Mouse (Mus musculus) cerebellum, adult 9-10 months (tissue): Measurements from ENCODE around the gene Zc3h10.
"Not testable (repeated sequence)": the region's sequence is repeated elsewhere in the genome, so short reads cannot be mapped to it uniquely, and the experiment has no call there.

Experiments
- DNase-seq: peaks from one replicate; pipeline ENCODE4 v3.0.0; 2022

Zc3h10 gene

GRCm38 (mm10) chr10:128522351-128522750, 25.2 kb downstream of the Zc3h10 start:
- no peak for DNase-seq

- DNase-seq, result no peak
Observed at GRCm38 (mm10) chr10:128520591-128520990, 27.0 kb downstream of the Zc3h10 start.

DNA sequence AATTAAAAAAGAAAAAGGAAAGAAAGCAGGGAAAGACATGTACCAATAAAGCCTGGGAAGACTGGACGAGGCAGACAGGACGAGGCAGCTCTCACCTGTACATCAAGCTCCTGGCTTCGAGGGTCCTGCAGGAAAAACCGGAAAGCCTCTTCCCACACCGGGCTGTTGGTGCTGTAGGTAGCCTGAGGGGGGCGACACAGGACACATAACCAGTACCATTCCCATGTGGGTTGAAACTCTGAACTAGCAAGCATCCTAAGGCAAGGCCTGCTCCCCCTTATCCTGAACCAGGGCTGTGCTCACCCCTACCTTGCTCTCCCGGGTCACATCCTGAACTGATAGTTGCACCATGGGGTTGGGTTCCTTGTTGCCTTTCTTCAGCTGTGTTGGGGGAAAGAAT, 28.7 kb downstream of the Zc3h10 start:
- peak; percentile 70 for DNase-seq

- no peak for DNase-seq
Observed at GRCm38 (mm10) chr10:128516677-128517076, 30.9 kb downstream of the Zc3h10 start.

GRCm38 (mm10) chr10:128516029-128516428, 31.5 kb downstream of the Zc3h10 start:
- no peak for DNase-seq

GRCm38 (mm10) chr10:128515044-128515443, 32.5 kb downstream of the Zc3h10 start:
- DNase-seq, result no peak

GRCm38 (mm10) chr10:128511761-128512160, 35.8 kb downstream of the Zc3h10 start:
- no peak for DNase-seq

GRCm38 (mm10) chr10:128511189-128511588, 36.4 kb downstream of the Zc3h10 start:
- DNase-seq, result no peak

GRCm38 (mm10) chr10:128510301-128510700, 37.3 kb downstream of the Zc3h10 start:
- DNase-seq, result no peak

- DNase-seq, result no peak
Observed at GRCm38 (mm10) chr10:128509831-128510230, 37.7 kb downstream of the Zc3h10 start.

DNA sequence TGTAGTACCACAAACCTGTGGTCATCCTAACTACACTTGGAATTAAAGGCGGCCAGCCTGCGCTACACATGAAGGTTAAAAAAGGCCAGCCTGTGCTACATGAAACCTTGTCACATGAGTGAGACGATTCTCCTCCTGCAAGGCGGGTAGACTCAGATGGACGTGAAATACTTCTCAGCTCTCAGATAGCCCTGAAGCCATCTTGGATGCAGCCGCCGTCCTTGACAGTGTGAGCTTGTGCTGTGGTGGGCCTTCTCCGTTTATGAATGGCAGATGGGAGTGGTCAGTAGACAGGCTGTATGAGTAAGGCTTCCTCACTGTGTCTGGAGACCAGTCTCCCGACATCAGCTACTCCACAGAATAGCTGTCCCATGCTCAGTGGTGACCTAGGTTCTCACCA, 38.4 kb downstream of the Zc3h10 start:
- no peak for DNase-seq

GRCm38 (mm10) chr10:128508260-128508659, 39.3 kb downstream of the Zc3h10 start:
- no peak for DNase-seq

DNA sequence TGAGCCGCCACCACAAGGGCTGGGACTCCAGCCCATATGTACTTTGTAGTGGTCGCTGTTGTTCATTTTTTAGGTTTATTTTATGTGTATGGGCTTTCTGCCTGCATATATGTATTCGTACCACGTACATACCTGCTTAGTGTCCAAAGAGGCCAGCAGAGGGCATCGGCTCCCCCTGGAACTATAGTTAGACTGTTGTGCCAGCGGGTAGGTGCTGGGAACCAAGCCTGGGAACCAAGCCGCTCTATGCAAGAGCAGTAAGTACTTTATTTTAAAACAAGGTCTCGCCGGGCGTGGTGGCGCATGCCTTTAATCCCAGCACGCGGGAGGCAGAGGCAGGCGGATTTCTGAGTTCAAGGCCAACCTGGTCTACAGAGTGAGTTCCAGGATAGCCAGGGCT, 41.6 kb downstream of the Zc3h10 start:
- no peak for DNase-seq

DNA sequence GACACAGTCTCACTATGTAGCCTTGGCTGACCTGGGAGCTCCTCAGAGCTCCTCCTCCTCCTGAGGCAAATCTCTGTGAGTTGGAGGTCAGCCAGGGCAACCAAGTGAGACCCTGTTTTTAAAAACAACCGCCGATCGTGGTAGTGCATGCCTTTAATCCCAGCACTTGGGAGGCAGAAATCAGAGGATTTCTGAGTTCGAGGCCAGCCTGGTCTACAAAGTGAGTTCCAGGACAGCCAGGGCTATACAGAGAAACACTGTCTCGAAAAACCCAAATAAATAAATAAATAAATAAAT, 42.3 kb downstream of the Zc3h10 start:
- DNase-seq, result not testable (repeated sequence)

DNA sequence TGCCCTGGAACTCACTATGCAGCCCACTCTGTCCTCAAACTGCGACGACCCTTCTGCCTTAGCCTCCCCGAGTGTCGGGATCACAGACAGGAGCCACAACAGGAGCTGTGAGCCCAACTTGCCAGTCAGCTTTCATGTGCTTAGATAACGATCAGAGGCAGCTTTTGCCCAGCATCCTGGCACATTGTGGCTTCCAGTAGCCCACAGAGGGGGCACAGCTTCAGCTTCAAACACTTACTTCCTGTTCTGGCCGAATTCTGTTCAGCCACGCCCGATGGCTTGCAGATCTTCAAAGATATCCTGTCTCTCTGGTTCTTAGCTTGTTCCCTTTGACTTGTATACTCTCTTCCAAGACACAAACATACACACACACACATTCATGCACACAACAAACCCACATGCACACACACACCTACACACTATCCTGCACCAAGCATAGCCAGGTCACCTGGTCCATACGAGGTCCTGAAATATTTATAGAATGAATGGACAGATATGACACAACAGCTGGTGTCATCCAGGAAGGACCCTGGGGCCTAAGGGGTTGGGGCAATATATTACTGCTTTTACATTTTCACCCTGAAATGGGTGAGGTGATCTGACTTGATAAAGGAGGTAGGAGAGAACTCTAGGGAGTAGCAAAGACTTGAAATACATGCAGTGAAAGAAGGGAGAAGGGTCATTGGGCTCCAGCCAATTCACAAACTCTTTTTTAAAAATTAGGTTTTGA, 42.8 kb downstream of the Zc3h10 start:
- no peak for DNase-seq

DNA sequence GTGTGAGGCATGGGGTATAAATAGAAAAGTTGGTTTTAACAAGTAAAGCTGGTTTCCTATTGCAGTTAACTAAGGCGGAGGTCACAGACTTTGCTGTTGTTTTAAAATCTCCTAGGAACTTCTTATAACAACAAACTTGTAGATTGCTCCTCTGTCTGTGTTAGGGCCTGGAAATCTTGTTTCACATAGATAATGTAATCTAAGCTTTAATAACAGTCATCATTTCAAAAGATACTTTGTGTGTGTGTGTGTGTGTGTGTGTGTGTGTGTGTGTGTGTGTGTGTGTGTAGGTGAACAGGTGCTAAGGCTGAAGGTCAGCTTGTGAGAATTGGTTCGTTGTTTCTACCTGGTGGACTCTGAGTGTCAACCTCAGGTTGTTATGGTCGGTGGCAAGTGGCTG, 43.6 kb downstream of the Zc3h10 start:
- DNase-seq, result no peak

DNA sequence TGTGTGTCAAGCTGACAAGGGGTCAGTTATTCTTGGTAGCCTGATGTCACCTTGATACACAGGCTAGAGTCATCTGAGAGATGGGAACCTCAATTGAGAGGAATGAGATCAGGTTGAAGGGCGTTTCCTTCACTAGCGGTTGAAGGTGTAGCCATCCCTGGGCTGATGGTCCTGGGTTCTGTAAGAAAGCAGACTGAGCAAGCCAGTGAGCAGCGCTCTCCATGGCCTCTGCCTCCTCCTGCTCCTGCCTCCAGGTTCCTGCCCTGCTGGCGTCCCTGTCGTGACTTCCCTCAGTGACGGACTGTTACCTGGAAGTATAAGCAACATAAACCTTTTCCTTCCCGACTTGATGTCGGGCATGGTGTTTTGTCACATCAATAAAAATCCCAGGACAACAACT, 44.0 kb downstream of the Zc3h10 start:
- DNase-seq, result no peak

- no peak for DNase-seq
Observed at GRCm38 (mm10) chr10:128502341-128502740, 45.2 kb downstream of the Zc3h10 start.

DNA sequence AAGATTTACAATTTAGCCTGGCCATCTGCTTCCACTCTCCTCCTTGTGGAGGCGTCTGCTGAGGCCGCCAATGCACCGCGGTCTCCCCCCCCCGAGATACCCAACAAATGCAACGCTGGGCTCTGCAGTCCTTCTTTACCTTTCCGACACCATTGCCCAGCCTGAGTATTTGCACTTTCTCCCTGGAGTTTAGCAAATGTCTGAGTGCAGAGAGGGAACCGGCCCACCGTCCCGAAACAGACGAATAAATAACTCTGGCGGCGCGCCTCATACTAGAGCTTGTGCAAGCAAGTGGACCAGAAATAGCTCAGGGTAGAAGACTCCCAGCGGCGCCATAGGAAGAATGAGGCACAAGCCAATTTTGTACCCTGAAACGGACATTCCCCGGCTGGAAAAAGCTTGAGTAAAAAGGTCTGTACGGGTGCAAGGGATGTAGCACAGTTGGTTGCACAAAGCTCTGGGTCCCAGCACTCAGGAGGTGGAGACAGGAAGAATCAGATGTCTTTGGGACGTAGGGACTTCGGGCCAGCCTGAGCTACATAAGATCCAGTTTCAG, 48.4 kb downstream of the Zc3h10 start:
- peak; percentile 80 for DNase-seq

DNA sequence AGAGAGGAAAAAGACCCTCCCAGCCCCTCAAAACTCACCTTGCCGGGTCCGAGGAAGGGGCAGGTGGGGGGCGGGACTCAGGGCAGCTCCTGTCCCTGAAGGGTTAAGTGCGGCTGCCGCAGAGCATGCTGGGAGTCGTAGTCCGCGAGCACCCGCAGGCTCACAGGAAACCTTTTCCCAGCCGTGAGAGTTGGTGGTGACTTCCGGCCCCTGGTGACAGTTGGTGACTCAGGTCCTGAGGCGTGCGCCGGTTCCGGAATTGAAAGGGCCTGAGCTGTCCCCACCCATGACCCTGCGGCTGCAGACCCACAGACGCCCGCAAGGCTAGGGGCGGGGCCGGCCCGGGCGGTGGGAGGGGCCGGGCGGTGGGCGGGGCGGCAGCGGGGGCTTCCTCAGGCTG, 49.0 kb downstream of the Zc3h10 start, which contains the start of gene Myl6b:
TSS of gene Myl6b (minus strand) at position 96 of the 400 bp plus-strand sequence.
- peak; percentile 97 for DNase-seq

- peak; percentile 59 for DNase-seq
Observed at GRCm38 (mm10) chr10:128497134-128497737, 50.3 kb downstream of the Zc3h10 start.

- peak; percentile 39 for DNase-seq
Observed at GRCm38 (mm10) chr10:128496509-128497077, 51.0 kb downstream of the Zc3h10 start.

GRCm38 (mm10) chr10:128495903-128496302, 51.7 kb downstream of the Zc3h10 start:
- DNase-seq, result peak; percentile 50

GRCm38 (mm10) chr10:128495270-128495669, 52.3 kb downstream of the Zc3h10 start:
- DNase-seq, result peak; percentile 52
